Mouse (Mus musculus): ENCODE results near the gene Olfr1255. TPM values are rescaled to one million over a fixed set of nuclear protein-coding genes. Genes with fewer than 3 reads are reported as not detected.

Gene Olfr1255
- not detected in 2 replicates for total RNA-seq (2023)

DNA sequence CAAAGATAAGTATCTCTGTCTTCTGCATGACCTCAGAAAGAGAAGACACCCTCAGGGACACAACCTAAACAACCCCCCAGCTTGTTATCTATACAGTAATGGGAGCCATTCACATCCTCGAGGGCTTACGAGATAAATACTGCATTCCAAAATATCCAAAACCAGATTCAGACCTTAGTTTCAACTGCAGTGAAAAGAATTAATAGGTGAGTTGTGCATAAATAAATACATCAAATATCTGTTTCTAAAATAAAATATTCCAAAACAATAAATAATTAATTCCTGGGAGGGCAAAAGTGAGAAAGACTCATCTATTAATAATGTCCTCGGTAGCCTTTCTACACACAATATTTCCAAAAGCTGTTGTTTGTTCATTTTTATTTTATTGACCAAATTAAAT, at the start of gene Olfr1255:
TSS of gene Olfr1255 (plus strand) at position 301 of the 400 bp plus-strand sequence.

DNA sequence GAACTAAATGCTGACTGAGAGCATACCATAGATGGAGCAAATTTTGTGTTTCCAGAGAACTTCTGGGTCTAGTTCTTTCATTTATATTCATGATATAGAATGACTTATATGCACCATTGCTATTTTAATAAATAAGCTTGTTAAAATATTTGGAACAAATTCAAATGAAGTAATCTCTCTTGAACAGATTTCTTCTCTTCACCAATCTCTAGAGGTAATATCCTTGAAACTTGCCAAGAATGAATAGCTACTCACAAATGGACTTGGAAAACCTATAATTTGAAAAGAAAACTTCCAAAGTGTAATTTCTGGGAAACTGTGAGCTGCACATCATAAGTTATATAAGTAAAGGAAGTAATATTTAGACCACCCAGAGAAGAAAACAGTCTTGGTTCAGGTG, 18.3 kb upstream of the Olfr1255 start, which contains the start of gene Olfr1254:
TSS of gene Olfr1254 (minus strand) at position 101 of the 400 bp plus-strand sequence.

DNA sequence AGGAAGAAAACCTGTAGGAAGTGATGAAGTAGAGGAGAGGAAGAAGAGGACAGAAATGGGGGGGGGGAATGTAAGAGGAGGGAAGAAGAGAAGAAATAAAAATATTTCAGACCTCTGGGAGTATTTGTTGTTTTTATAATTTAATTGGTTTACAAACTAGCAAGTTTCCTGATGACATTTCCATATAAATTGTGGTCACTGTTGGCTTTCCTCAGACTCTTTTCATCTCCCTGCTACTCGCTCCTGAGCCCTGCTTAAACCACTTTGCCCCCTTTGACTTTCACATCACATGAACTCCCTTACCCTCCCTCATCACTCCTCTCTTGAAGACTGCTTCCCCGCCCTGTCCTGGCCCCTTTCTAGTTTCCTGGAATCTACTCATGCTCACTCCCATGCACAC, 29.6 kb downstream of the Olfr1255 start, which contains the start of gene Olfr1256:
TSS of gene Olfr1256 (minus strand) at position 101 of the 400 bp plus-strand sequence.

DNA sequence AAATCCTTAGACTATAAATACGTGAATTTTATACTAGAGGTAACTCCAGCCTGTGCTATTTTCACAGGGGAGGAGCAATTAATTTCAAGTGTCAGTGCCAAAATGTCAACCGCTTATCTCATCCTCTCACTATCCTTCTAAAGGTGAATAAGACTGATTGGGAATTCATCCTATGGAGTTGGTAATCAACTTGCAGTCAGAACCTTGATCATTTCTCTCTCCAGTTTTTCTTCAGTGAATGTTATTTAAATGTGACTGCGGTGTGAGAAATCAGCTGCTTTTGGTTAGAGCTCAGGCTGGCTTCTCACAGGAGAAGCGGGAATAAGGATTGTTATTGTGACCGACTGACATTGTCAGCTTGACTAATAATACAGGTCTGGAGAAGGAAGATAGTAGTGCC, 36.3 kb downstream of the Olfr1255 start, which contains the start of gene Olfr48:
TSS of gene Olfr48 (minus strand) at position 101 of the 400 bp plus-strand sequence.

Other genes with a start within 250 kb of the Olfr1255 start
- not detected in 2 replicates for gene Olfr1245, start 233.6 kb upstream of the Olfr1255 start, total RNA-seq (2023)
- not detected in 2 replicates for gene Olfr1246, start 218.9 kb upstream of the Olfr1255 start, total RNA-seq (2023)
- gene Olfr1247, start 197.9 kb upstream of the Olfr1255 start, total RNA-seq (2023): 0.20 and 0.51 TPM in 2 replicates
- not detected in 2 replicates for gene Olfr1248, start 193.8 kb upstream of the Olfr1255 start, total RNA-seq (2023)
- not detected in 2 replicates for gene Olfr1249, start 177.1 kb upstream of the Olfr1255 start, total RNA-seq (2023)
- not detected in 2 replicates for gene Olfr1250, start 150.6 kb upstream of the Olfr1255 start, total RNA-seq (2023)
- not detected in 2 replicates for gene Olfr1251, start 140.1 kb upstream of the Olfr1255 start, total RNA-seq (2023)
- gene Olfr1252, start 87.0 kb upstream of the Olfr1255 start, total RNA-seq (2023): not detected in 2 replicates
- gene Olfr1253, start 55.0 kb upstream of the Olfr1255 start, total RNA-seq (2023): not detected in 2 replicates
- not detected in 2 replicates for gene Olfr1254, start 18.4 kb upstream of the Olfr1255 start, total RNA-seq (2023)
- not detected in 2 replicates for gene Olfr1256, start 29.5 kb downstream of the Olfr1255 start, total RNA-seq (2023)
- gene Olfr48, start 36.2 kb downstream of the Olfr1255 start, total RNA-seq (2023): not detected in 2 replicates
- gene Olfr1257, start 66.4 kb downstream of the Olfr1255 start, total RNA-seq (2023): not detected in 2 replicates
- gene Olfr1258, start 115.3 kb downstream of the Olfr1255 start, total RNA-seq (2023): not detected in 2 replicates
- gene Olfr1259, start 136.6 kb downstream of the Olfr1255 start, total RNA-seq (2023): not detected in 2 replicates
- gene Olfr1260, start 162.3 kb downstream of the Olfr1255 start, total RNA-seq (2023): not detected in 2 replicates
- gene Olfr1261, start 179.2 kb downstream of the Olfr1255 start, total RNA-seq (2023): not detected in 2 replicates
- not detected in 2 replicates for gene Olfr1262, start 188.1 kb downstream of the Olfr1255 start, total RNA-seq (2023)
- not detected in 2 replicates for gene Olfr1263, start 200.1 kb downstream of the Olfr1255 start, total RNA-seq (2023)
- not detected in 2 replicates for gene Olfr1264, start 213.5 kb downstream of the Olfr1255 start, total RNA-seq (2023)
- not detected in 2 replicates for gene Olfr1265, start 223.3 kb downstream of the Olfr1255 start, total RNA-seq (2023)